14 mouse cellular contexts compared by ENCODE assay signal in genomic region chr14:121962128-121962890, GRCm38 (mm10). TPM values are rescaled to one million over a fixed set of nuclear protein-coding genes. Genes with fewer than 3 reads are reported as not detected.
DNase-seq lines count a peak whose midpoint lies in the region; ATAC-seq and TF ChIP-seq lines count a peak whose summit lies in the region.
"Had no signal": no experiment of that assay in that cellular context is flagged by ENCODE, and none has a peak within 500 bp of the region (broad histone marks: within the 10 kb centered on the region; RNA-seq: fewer than 3 reads in every experiment).

No protein-coding gene starts in this region.

- H3K4me1 ChIP-seq in heart, embryonic 10.5 days = peaks cover 32% of the 10 kb centered on the region
- peaks cover 9% of the 10 kb centered on the region for H3K4me1 ChIP-seq in lung, embryonic 16.5 days (replicated peaks; ENCODE audit: control insufficient read depth, insufficient read depth, low read length)
- peaks cover 21% of the 10 kb centered on the region for H3K4me1 ChIP-seq in small intestine, adult 2 months (ENCODE audit: control insufficient read depth, insufficient read depth, insufficient read length, low read length)

- intact Hi-C loops in heart, postnatal 10 days (cut with DNase I) = no loop called here

- DNase-seq in heart, embryonic 10.5 days (ENCODE audit: low spot score) = no peak
- DNase-seq in heart, adult 9 months (ENCODE audit: low spot score in 2 of 2) = no peak
- DNase-seq in lung, postnatal 14 days = no peak
- DNase-seq in heart, postnatal 10 days = peak; percentile 27 to 35
- DNase-seq in urinary bladder, postnatal 4 days (ENCODE audit: low spot score in 2 of 2) = no peak
- DNase-seq: cerebellum, postnatal 10 days; retina, postnatal 1 day; thymus, postnatal 4 days had no signal

- H3K27ac ChIP-seq in heart, embryonic 10.5 days = peak overlapping the region; percentile 67
- peak overlapping the region; percentile 44; the same call in 1 of the 2 replicates for H3K27ac ChIP-seq in lung, embryonic 16.5 days (ENCODE audit: low read length)
- peak overlapping the region; percentile 55 for H3K27ac ChIP-seq in small intestine, adult 2 months (ENCODE audit: insufficient read depth, low read depth, low read length)
- H3K27ac ChIP-seq: hindbrain, embryonic 13.5 days had no signal

- no peak for TF ChIP-seq CTCF in small intestine, adult 2 months (IDR thresholded peaks at IDR 0.05; ENCODE audit: extremely low read depth, insufficient read length, insufficient replicate concordance, low read depth, low read length)

- H3K4me3 ChIP-seq in heart, embryonic 10.5 days = no peak overlapping the region
- no peak overlapping the region for H3K4me3 ChIP-seq in lung, embryonic 16.5 days (ENCODE audit: low read length)
- peak overlapping the region; percentile 15 for H3K4me3 ChIP-seq in small intestine, adult 2 months (ENCODE audit: low read depth, low read length)
- H3K4me3 ChIP-seq: hindbrain, embryonic 13.5 days had no signal

- no peak overlapping the region for H3K4me2 ChIP-seq in lung, embryonic 16.5 days (ENCODE audit: low read depth, low read length)
- H3K4me2 ChIP-seq: hindbrain, embryonic 13.5 days had no signal

- H3K9me3 ChIP-seq in heart, embryonic 10.5 days = no peaks in the 10 kb centered on the region
- H3K9me3 ChIP-seq in lung, embryonic 16.5 days (ENCODE audit: control insufficient read depth, low read length) = no peaks in the 10 kb centered on the region
- H3K9me3 ChIP-seq: hindbrain, embryonic 13.5 days had no signal

- no peak overlapping the region for H3K9ac ChIP-seq in lung, embryonic 16.5 days (ENCODE audit: low read length)
- H3K9ac ChIP-seq: hindbrain, embryonic 13.5 days had no signal

- H3K27me3 ChIP-seq in heart, embryonic 10.5 days (ENCODE audit: insufficient read depth, poor library complexity, severe bottlenecking) = no peaks in the 10 kb centered on the region
- H3K27me3 ChIP-seq in lung, embryonic 16.5 days (ENCODE audit: control insufficient read depth, insufficient read depth, low read depth, low read length) = no peaks in the 10 kb centered on the region
- no peaks in the 10 kb centered on the region for H3K27me3 ChIP-seq in small intestine, adult 2 months (ENCODE audit: control insufficient read depth, insufficient read depth, low read length)
- H3K27me3 ChIP-seq: hindbrain, embryonic 13.5 days had no signal

- H3K36me3 ChIP-seq in heart, embryonic 10.5 days = no peaks in the 10 kb centered on the region
- H3K36me3 ChIP-seq in lung, embryonic 16.5 days (ENCODE audit: control insufficient read depth, insufficient read depth, low read length) = no peaks in the 10 kb centered on the region
- peaks cover 1% of the 10 kb centered on the region; the same call in 1 of the 2 replicates for H3K36me3 ChIP-seq in small intestine, adult 2 months (ENCODE audit: control insufficient read depth, insufficient read depth, low read length)
- H3K36me3 ChIP-seq: hindbrain, embryonic 13.5 days had no signal

- ATAC-seq in lung, embryonic 16.5 days (ENCODE audit: low read depth) = peak; percentile 34; the same call in 1 of the 2 replicates
- ATAC-seq in granulocyte monocyte progenitor cell, adult 5-6 weeks (replicated peaks; ENCODE audit: poor library complexity, severe bottlenecking) = no peak; the same call in 1 of the 2 replicates
- ATAC-seq: forebrain, embryonic 16.5 days had no signal

- 71% methylated on average over 14 of the region's 14 CpGs for WGBS in heart, embryonic 10.5 days
- 52% methylated on average over 14 of the region's 14 CpGs for WGBS in lung, embryonic 16.5 days
- 77% methylated on average over 14 of the region's 14 CpGs for WGBS in small intestine, adult 2 months

- no peak for TF ChIP-seq POLR2A in small intestine, adult 2 months (IDR thresholded peaks at IDR 0.05; ENCODE audit: low read depth, low read length)

RNA-seq across cellular contexts. Expression of gene Gpr183, which starts 2.7 kb away (rescaled TPM):
- polyA plus RNA-seq in heart, embryonic 10.5 days (2016; fragmentation: Nextera tagmentation; extraction: Ambion mirVana) = 1.6 and 2.3 TPM in 2 replicates
- 2.3 and 2.7 TPM in 2 replicates for polyA plus RNA-seq in lung, embryonic 16.5 days (2015; fragmentation: Nextera tagmentation; extraction: Ambion mirVana)
- 1 to 10 TPM; 1.3 TPM for total RNA-seq in heart, postnatal 10 days (2021)
- polyA plus RNA-seq in small intestine, adult 2 months (2012; rRNA removed) = 1.3 and 1.8 TPM in 2 replicates
- total RNA-seq in granulocyte monocyte progenitor cell, adult 5-6 weeks (2014; fragmentation: Nextera tagmentation) = 3.2 and 3.3 TPM in 2 replicates
- 3.4 and 3.7 TPM in 2 replicates for total RNA-seq in granulocyte monocyte progenitor cell, adult 5-6 weeks (2017)

RNA-seq across cellular contexts. Expression of gene Gpr18, which starts 46.7 kb away (rescaled TPM):
- polyA plus RNA-seq in heart, embryonic 10.5 days (2016; fragmentation: Nextera tagmentation; extraction: Ambion mirVana) = 0.34 TPM in 1 of 2 replicates, not detected in the other
- 0.23 and 0.36 TPM in 2 replicates for polyA plus RNA-seq in lung, embryonic 16.5 days (2015; fragmentation: Nextera tagmentation; extraction: Ambion mirVana)
- total RNA-seq in heart, postnatal 10 days (2021) = under 1 TPM; 0.27 to 0.45 TPM
- 5.6 and 7.5 TPM in 2 replicates for polyA plus RNA-seq in small intestine, adult 2 months (2012; rRNA removed)
- 0.60 and 3.1 TPM in 2 replicates for total RNA-seq in granulocyte monocyte progenitor cell, adult 5-6 weeks (2014; fragmentation: Nextera tagmentation)
- total RNA-seq in granulocyte monocyte progenitor cell, adult 5-6 weeks (2017) = 0.43 TPM in 1 of 2 replicates, not detected in the other
- total RNA-seq: left cerebral cortex, postnatal 10 days had no signal

Comparison
In these comparisons a context has a peak if more than half of its experiments do, and no peak if none do; other contexts are left out.
1. DNase-seq: peak in heart, postnatal 10 days (2 of 2); none in heart, embryonic 10.5 days (single experiment), heart, adult 9 months (0 of 2), lung, postnatal 14 days (single experiment) and urinary bladder, postnatal 4 days (0 of 2).
2. Peak in every context shown above with its lines, with median percentiles within 50 percentile points of each other: H3K27ac ChIP-seq.